Mouse (Mus musculus) layer of hippocampus, adult 11-12 months (tissue): ENCODE results near the gene Gm5580.
"Not testable (repeated sequence)": the region's sequence is repeated elsewhere in the genome, so short reads cannot be mapped to it uniquely, and the experiment has no call there.

Experiments
- DNase-seq: peaks from one replicate; pipeline ENCODE4 v3.0.0; 2022; ENCODE audit warnings: low spot score

The Gm5580 gene

DNA sequence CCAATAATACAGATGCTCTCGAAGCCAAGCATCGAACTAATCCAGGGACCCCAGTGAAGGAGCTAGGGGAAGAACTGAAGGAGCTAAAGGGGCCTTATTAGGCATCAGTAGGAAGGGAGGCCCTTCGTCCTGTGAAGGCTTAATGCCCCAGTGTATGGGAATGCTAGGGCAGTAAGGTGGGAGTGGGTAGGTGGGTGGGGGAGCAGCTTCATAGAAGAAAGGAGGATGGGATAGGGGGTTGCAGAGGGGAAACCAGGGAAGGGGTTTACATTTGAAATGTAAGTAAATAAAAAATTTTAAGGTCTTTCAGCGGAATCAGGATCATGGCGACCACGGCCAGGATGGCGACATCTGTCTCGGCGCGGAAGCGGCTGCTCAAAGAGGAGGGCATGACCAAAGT is at the start of gene Gm5580:
TSS of gene Gm5580 (plus strand) at position 301 of the 400 bp plus-strand sequence.
- not testable (repeated sequence) for DNase-seq

DNA sequence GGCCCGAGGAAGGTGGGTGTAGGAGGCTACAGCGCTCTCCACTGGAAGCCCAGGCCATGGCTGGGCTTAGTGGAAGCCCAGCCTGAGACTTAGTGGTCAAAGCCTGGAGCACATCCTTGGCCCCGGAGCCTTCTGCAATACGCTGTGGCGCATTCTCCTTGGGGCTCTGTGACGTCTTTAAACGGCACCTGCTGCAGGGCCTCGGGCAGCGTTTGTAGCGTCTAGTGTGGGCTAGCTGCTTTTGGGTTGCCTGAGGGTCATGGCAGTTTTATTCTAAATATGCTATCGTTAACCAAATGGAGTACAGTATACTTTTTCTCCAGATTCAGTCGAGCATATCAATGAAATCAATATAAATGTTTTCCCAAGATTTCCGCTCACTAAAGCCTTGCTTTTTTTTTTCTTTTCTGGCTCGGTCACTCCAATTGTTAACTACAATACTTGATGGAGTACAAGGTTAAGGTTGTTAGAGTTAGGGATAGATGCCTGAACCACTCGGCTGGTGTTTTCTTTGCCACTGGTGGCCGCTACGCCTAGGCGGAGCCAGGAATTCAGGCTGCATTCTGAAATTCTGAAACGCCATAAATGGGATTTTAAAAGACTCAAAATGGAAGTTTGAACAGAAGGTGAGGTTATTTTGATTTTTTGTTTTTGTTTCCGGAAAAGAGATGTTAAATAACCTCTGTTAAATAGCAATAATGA is 44.5 kb upstream of the Gm5580 start, which contains the start of gene Olfr212:
TSS of gene Olfr212 (plus strand) at position 215 of the 702 bp plus-strand sequence.
- DNase-seq, result not testable (repeated sequence)

DNA sequence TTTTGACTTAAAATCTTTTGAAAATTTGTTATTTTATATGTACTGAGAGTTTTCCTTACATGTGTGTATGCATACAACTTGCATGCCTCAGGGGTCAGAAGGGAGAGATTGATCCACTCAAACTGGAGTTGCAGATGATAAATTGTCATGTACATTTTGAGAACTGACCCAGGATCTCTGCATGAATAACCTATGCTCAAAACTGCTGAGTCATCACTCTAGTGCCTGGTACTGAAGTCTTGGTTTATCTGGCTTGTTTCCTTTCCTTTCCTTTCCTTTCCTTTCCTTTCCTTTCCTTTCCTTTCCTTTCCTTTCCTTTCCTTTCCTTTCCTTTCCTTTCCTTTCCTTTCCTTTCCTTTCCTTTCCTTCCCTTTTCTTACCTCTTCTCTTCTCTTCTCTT is 36.1 kb upstream of the Gm5580 start:
- DNase-seq, result no peak

DNA sequence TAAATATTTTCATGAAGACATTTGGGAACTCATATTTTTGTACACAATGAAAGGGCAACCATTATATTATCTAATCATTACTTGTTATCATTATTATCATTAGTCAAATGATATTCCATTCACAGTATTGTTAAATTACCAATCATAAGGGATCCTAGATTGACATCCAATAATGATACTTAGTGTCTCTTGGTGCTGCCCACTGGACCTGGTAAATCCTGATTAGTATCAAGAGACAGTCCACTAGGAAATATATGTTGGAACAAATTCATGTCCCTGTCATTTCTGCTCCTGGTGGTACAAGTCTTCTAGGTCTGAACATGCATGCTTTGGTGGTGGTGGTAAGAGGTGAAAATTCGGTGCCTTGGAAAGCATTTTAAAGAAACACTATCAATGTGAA is 12.8 kb upstream of the Gm5580 start, which contains the start of gene Olfr213:
TSS of gene Olfr213 (plus strand) at position 301 of the 400 bp plus-strand sequence.
- DNase-seq, result no peak

DNA sequence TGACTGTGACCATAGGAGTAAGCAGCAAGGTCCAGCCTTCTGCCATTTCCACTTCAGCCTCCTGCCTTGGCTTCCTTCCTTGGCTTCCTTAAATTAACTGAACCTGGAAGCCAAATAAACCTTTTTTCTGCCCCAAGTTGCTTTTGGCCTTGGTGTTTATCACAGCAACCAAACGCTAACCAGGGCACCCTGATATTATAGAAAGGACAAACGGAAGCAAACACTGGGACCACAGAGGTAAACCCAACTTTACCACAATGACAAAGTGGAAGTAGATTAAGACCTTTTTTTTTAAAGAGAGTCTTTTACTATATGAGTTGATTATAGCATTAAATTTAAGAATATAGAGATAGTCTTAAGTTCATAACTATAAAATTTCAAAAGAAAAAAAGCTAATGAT is 8.4 kb upstream of the Gm5580 start:
- no peak for DNase-seq

DNA sequence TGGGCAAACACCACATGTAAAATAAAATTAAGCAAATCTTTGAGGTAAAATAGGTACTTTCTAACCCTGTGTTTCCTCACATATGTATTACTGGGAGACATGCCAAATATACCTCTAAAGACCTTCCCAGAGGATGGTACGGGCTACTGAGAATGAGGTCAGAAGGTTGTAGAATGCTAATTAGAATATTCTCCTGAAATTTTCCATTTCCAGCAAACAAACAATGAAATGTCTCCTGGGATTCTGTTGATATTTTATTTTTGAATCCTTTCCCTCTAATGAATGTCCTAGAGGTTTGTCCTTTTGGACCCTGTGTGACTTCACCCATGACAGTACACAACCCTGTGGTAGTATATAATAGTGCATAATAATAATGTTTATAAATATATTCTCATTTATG is 3.0 kb downstream of the Gm5580 start, which contains the start of gene Olfr214:
TSS of gene Olfr214 (plus strand) at position 301 of the 400 bp plus-strand sequence.
- DNase-seq, result no peak

DNA sequence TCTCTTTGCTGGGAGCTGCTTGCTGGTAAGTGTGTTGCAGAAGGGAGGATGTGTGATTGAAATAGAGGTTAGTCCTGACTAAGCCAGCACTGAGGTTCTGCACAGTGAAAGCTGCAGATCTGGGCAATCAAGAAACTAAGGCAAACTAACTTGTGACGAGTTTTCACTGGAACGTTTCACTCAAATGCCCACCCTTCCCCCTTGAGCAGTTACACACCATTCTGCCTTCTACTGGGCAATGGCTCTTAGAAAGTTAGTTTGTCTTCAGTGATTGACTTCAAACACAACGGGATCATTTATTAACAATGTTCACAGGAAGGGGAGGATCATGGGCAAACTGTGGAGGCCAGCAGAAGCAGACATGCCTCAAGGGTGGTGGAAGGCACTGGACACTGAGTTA is 4.0 kb downstream of the Gm5580 start:
- no peak for DNase-seq

DNA sequence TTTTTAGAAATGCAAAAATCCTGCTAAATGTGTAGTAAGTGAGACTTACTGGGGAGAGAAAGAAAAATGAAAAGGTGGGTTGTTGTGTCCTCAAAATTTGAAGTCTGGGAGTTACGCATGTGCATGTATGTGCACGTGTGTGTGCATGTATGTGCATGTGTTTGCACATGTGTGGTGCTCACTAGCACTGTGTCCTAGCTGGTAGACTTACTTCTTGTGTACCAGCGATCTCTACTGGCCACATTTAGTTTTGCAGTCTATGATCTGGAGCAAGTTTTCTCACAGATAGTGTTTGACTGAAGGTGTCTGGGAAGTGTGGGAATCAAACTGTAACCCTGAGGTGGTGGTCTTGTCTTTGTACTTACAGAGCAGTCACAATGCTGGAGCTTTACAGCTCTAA is 18.9 kb downstream of the Gm5580 start:
- peak; percentile 31 for DNase-seq

DNA sequence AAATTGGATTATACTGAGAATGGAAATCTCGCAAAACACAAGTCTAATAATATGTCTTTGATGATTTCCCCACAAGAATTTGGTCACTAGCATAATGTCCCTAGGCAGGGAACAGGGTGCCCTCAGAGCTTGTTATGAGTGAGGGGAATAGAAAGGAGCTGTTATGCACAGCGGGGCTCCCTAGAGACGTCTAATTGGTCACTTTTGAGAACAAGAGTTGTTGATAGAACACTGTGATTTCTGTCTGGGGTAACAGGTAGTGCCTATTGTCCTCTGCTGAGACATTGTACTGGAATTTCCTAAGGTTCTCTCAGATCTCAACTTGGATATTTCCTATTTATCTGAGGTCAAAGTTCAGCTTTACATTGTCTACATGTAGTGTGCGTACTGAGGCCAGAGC is 33.2 kb downstream of the Gm5580 start, which contains the start of gene Olfr215:
TSS of gene Olfr215 (minus strand) at position 101 of the 400 bp plus-strand sequence.
- no peak for DNase-seq

DNA sequence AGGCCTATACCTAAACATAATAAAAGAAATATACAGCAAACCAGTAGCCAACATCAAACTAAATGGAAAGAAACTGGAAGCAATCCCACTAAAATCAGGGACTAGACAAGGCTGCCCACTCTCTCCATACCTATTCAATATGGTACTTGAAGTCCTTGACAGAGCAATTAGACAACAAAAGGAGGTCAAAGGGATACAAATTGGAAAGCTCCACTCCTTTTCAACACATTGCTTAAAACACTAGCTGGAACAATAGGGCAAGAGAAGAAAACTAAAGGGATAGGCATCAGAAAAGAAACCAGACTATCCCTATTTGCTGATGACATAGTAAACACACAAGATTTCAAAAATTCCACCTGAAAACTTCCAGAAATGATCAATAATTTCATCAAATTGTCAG is 50.0 kb downstream of the Gm5580 start:
- not testable (repeated sequence) for DNase-seq
